8 mouse cellular contexts compared by ENCODE assay signal in genomic region chr16:62853611-62854126, GRCm38 (mm10). TPM values are rescaled to one million over a fixed set of nuclear protein-coding genes. Genes with fewer than 3 reads are reported as not detected.
DNase-seq lines count a peak whose midpoint lies in the region; ATAC-seq lines count a peak whose summit lies in the region.

No protein-coding gene starts in this region.

- no peaks in the 10 kb centered on the region for H3K9me3 ChIP-seq in heart, embryonic 14.5 days (ENCODE audit: control insufficient read depth, low read length)

- WGBS in heart, embryonic 14.5 days: 11% methylated on average over 3 of the region's 3 CpGs

- H3K4me1 ChIP-seq in heart, embryonic 14.5 days (ENCODE audit: control insufficient read depth in 2 of 2, insufficient read depth in 2 of 2, low read length in 2 of 2): no peaks in the 10 kb centered on the region

- peak overlapping the region in 1 of 2 experiments; percentile 64; a peak in 1 of 4 replicates for H3K27ac ChIP-seq in heart, embryonic 14.5 days (replicated peaks in 1 of 2; ENCODE audit: control insufficient read depth in 1 of 2, insufficient read depth in 1 of 2, low read depth in 2 of 2, low read length in 2 of 2)

- no peak for ATAC-seq in heart, embryonic 14.5 days (ENCODE audit: insufficient number of reproducible peaks, insufficient read depth, low FRiP score, low read depth)
- ATAC-seq in inflammation-experienced regulatory T-cells, adult 6 months: peak; percentile 15

- peak overlapping the region; percentile 95 for H3K4me2 ChIP-seq in heart, embryonic 14.5 days (ENCODE audit: low read length)

- H3K4me3 ChIP-seq in heart, embryonic 14.5 days (ENCODE audit: control insufficient read depth in 1 of 2, insufficient read depth in 1 of 2, low read depth in 1 of 2, low read length in 2 of 2): peak overlapping the region; percentile 65 to 78; a peak in 3 of 4 replicates

- DNase-seq in heart, adult 9 months (ENCODE audit: low spot score in 2 of 2): no peak
- peak; percentile 39 for DNase-seq in embryo, embryonic 10.5 days (ENCODE audit: low spot score)
- peak; percentile 23 for DNase-seq in neural tube, embryonic 10.5 days (ENCODE audit: extremely low spot score, low spot score)
- DNase-seq in spleen, postnatal 14 days (ENCODE audit: low spot score in 2 of 2): no peak
- no peak for DNase-seq in frontal cortex, postnatal 36 days (ENCODE audit: low spot score in 2 of 2)
- no peak for DNase-seq in urinary bladder, postnatal 4 days (ENCODE audit: low spot score in 2 of 2)

- H3K27me3 ChIP-seq in heart, embryonic 14.5 days (ENCODE audit: control insufficient read depth, insufficient read depth, low read length): no peaks in the 10 kb centered on the region

- no peaks in the 10 kb centered on the region for H3K36me3 ChIP-seq in heart, embryonic 14.5 days (ENCODE audit: control insufficient read depth, insufficient read depth, low read length)

- peak overlapping the region; percentile 84 for H3K9ac ChIP-seq in heart, embryonic 14.5 days (ENCODE audit: low read length)

RNA-seq across cellular contexts. Expression of gene Pros1, which starts 0.4 kb away (rescaled TPM):
- polyA plus RNA-seq in heart, embryonic 14.5 days (2014; fragmentation: Nextera tagmentation; extraction: Ambion mirVana): 20.6 and 21.0 TPM in 2 replicates
- polyA plus RNA-seq in inflammation-experienced regulatory T-cells, adult 6 months (2017; shearing (Covaris generic)): 10 to 100 TPM in 2 of 3 experiments, 1 to 10 TPM in 1; 1.8 to 18.2 (median 10.0) TPM

RNA-seq across cellular contexts. Expression of gene Arl13b, which starts 6.8 kb away (rescaled TPM):
- 8.8 and 9.3 TPM in 2 replicates for polyA plus RNA-seq in heart, embryonic 14.5 days (2014; fragmentation: Nextera tagmentation; extraction: Ambion mirVana)
- polyA plus RNA-seq in inflammation-experienced regulatory T-cells, adult 6 months (2017; shearing (Covaris generic)): 10 to 100 TPM in 1 of 3 experiments, 1 to 10 TPM in 2; 5.2 to 10.0 (median 5.5) TPM

RNA-seq across cellular contexts. Expression of gene Stx19, which starts 39.2 kb away (rescaled TPM):
- 0.16 and 0.18 TPM in 2 replicates for polyA plus RNA-seq in heart, embryonic 14.5 days (2014; fragmentation: Nextera tagmentation; extraction: Ambion mirVana)
- polyA plus RNA-seq in inflammation-experienced regulatory T-cells, adult 6 months (2017; shearing (Covaris generic)): 1 to 10 TPM in 2 of 3 experiments, under 1 TPM in 1; 0.96 to 2.9 (median 1.8) TPM

Comparison
In these comparisons a context has a peak if more than half of its experiments do, and no peak if none do; other contexts are left out.
1. DNase-seq: peak in embryo, embryonic 10.5 days (single experiment) and neural tube, embryonic 10.5 days (single experiment); none in heart, adult 9 months (0 of 2), spleen, postnatal 14 days (0 of 2), frontal cortex, postnatal 36 days (0 of 2) and urinary bladder, postnatal 4 days (0 of 2).